Mouse (Mus musculus): ENCODE measurements around the gene Higd1b. TPM values are rescaled to one million over a fixed set of nuclear protein-coding genes. Genes with fewer than 3 reads are reported as not detected.

Gene Higd1b
- polyA plus RNA-seq (2016; fragmentation: Nextera tagmentation; extraction: Ambion mirVana) = not detected in 2 replicates

DNA sequence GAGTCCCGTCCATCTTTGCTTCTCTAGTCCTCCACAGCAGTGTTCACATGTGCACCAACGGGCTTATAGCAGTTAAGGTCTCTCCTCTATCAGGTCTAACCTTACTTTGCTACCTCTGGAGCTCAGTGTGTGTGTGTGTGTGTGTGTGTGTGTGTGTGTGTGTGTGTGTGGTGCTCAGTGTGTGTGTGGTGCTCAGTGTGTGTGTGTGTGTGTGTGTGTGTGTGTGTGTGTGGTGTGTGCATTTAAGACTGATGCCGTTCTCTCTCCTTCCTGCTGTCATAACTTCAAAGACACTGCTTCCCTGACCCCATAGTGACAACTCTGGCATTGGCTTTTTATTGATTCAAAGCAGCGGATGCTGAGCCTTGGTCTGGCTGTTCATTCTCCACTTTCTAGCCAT, at the start of gene Higd1b:
Gene Higd1b, plus strand, starts transcription at position 301 of the 400 bp plus-strand sequence.
- Histone ChIP-seq H3K27ac (no peak within 1 kb of the TSS), H3K27me3 (ENCODE audit: poor library complexity, severe bottlenecking) (no peaks in the 10 kb centered on the region), H3K4me1 (no peaks in the 10 kb centered on the region), H3K9me3 (no peaks in the 10 kb centered on the region), H3K4me3 (no peak within 1 kb of the TSS), H3K36me3 (replicated peaks) (peaks cover 46% of the 10 kb centered on the region)
- DNase-seq (ENCODE audit: extremely low spot score, low spot score) = no peak
- 90% methylated on average over 4 of the region's 4 CpGs for WGBS

DNA sequence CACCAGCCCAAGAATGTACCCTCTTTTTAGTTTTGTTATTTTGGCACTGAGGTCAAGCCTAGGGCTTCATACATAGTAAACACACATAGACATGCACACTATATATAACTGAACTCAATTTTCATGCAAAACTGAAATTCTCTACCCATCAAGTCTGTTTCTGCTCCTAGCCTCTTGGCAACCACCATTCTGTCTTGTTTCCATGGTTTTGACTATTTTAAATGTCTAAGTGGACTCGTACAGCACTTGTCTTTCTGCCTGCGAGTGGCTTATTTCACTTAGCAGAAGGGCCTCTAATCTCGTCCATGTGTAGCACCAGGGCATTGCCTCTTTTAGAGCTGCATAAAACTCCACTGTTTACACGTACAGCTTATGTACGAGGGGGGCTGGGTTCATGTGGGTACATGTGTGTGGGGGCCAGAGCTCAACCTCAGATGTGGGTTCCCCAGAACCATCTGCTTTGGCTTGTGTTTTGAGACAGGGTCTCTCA, 47.9 kb upstream of the Higd1b start:
- Histone ChIP-seq H3K36me3 (replicated peaks) (no peaks in the 10 kb centered on the region), H3K27me3 (ENCODE audit: poor library complexity, severe bottlenecking) (no peaks in the 10 kb centered on the region), H3K27ac (no peak overlapping the region), H3K4me1 (peaks cover 6% of the 10 kb centered on the region), H3K4me3 (no peak overlapping the region), H3K9me3 (no peaks in the 10 kb centered on the region)
- no peak for DNase-seq (ENCODE audit: extremely low spot score, low spot score)
- WGBS = 83% methylated on average over 5 of the region's 5 CpGs

GRCm38 (mm10) chr11:102791682-102792445, 43.8 kb upstream of the Higd1b start:
- peaks cover 15% of the 10 kb centered on the region for H3K36me3 ChIP-seq (replicated peaks)
- H3K27ac ChIP-seq = no peak overlapping the region
- no peak for DNase-seq (ENCODE audit: extremely low spot score, low spot score)
- 71% methylated on average over 14 of the region's 14 CpGs for WGBS
- peaks cover 6% of the 10 kb centered on the region for H3K4me1 ChIP-seq
- no peaks in the 10 kb centered on the region for H3K27me3 ChIP-seq (ENCODE audit: poor library complexity, severe bottlenecking)
- H3K4me3 ChIP-seq = no peak overlapping the region
- no peaks in the 10 kb centered on the region for H3K9me3 ChIP-seq

- no peak for DNase-seq (ENCODE audit: extremely low spot score, low spot score)
- WGBS = 63% methylated on average over 8 of the region's 8 CpGs
- H3K27me3 ChIP-seq (ENCODE audit: poor library complexity, severe bottlenecking) = no peaks in the 10 kb centered on the region
- peaks cover 37% of the 10 kb centered on the region for H3K36me3 ChIP-seq (replicated peaks)
- H3K4me1 ChIP-seq = peaks cover 6% of the 10 kb centered on the region
- H3K9me3 ChIP-seq = no peaks in the 10 kb centered on the region
- no peak overlapping the region for H3K4me3 ChIP-seq
- H3K27ac ChIP-seq = no peak overlapping the region
Measured at GRCm38 (mm10) chr11:102794157-102794556, 41.5 kb upstream of the Higd1b start.

- peaks cover 4% of the 10 kb centered on the region; the same call in 1 of the 2 replicates for H3K9me3 ChIP-seq
- no peak for DNase-seq (ENCODE audit: extremely low spot score, low spot score)
- H3K36me3 ChIP-seq (replicated peaks) = peaks cover 90% of the 10 kb centered on the region
- no peak overlapping the region for H3K27ac ChIP-seq
- no peaks in the 10 kb centered on the region for H3K4me1 ChIP-seq
- WGBS = 84% methylated on average over 5 of the region's 5 CpGs
- H3K27me3 ChIP-seq (ENCODE audit: poor library complexity, severe bottlenecking) = no peaks in the 10 kb centered on the region
- H3K4me3 ChIP-seq = no peak overlapping the region
Measured at GRCm38 (mm10) chr11:102803453-102803852, 32.2 kb upstream of the Higd1b start.

- no peak for DNase-seq (ENCODE audit: extremely low spot score, low spot score)
- Histone ChIP-seq H3K27me3 (ENCODE audit: poor library complexity, severe bottlenecking) (no peaks in the 10 kb centered on the region), H3K4me1 (peaks cover 7% of the 10 kb centered on the region; the same call in 1 of the 2 replicates), H3K36me3 (replicated peaks) (peaks cover 62% of the 10 kb centered on the region), H3K27ac (no peak overlapping the region), H3K9me3 (peaks cover 4% of the 10 kb centered on the region; the same call in 1 of the 2 replicates), H3K4me3 (no peak overlapping the region)
- 88% methylated on average over 5 of the region's 5 CpGs for WGBS
Measured at GRCm38 (mm10) chr11:102808246-102808645, 27.4 kb upstream of the Higd1b start.

DNA sequence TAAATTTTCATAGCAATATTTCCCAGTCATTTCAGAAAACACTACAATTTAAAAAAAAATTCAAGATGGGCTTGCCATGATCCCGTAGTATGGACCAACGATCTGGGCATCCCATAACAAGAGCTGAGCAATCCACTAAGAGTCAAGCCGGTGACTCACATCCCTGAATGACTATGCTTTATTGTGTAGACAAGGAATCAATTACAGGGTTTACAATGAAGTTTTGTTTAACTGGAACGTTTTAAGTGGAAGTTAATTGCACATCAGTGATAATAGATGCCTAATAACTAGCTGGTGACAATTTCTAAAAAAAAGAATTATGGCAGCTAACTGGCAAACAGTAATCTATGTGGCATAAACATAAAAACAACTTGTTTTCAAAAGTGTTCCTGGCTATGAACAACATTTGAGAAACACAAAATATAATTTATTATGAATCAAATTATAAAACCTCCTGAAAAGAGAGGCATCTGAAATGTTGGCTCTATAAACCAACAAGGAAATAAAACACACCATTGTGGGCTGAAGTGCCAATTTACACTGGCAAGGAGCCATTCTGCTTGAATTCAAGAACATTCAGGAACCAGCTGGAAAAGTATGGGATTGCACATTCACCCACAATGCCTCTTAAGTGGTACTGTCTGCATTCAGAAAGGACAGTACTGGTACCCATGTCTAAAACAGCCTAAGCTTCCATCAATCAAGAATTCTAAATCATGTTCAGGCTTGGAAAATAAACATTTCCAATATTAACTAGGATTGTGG, 24.7 kb upstream of the Higd1b start:
- H3K4me1 ChIP-seq = peaks cover 25% of the 10 kb centered on the region
- no peaks in the 10 kb centered on the region for H3K9me3 ChIP-seq
- H3K27ac ChIP-seq = no peak overlapping the region
- WGBS = 64% methylated on average over 4 of the region's 4 CpGs
- H3K36me3 ChIP-seq (replicated peaks) = peaks cover 42% of the 10 kb centered on the region
- no peak overlapping the region for H3K4me3 ChIP-seq
- no peaks in the 10 kb centered on the region for H3K27me3 ChIP-seq (ENCODE audit: poor library complexity, severe bottlenecking)
- DNase-seq (ENCODE audit: extremely low spot score, low spot score) = no peak

GRCm38 (mm10) chr11:102814881-102815280, 20.8 kb upstream of the Higd1b start:
- no peaks in the 10 kb centered on the region for H3K27me3 ChIP-seq (ENCODE audit: poor library complexity, severe bottlenecking)
- DNase-seq (ENCODE audit: extremely low spot score, low spot score) = no peak
- H3K36me3 ChIP-seq (replicated peaks) = peaks cover 23% of the 10 kb centered on the region
- no peaks in the 10 kb centered on the region for H3K9me3 ChIP-seq
- H3K27ac ChIP-seq = no peak overlapping the region
- H3K4me1 ChIP-seq = peaks cover 52% of the 10 kb centered on the region
- no peak overlapping the region for H3K4me3 ChIP-seq

GRCm38 (mm10) chr11:102818121-102819020, 17.3 kb upstream of the Higd1b start:
- WGBS = under 1% methylated on average over 83 of the region's 92 CpGs
- Histone ChIP-seq H3K36me3 (replicated peaks) (peaks cover 5% of the 10 kb centered on the region; the same call in 1 of the 2 replicates), H3K4me3 (peak overlapping the region; percentile 78), H3K27me3 (ENCODE audit: poor library complexity, severe bottlenecking) (peaks cover 16% of the 10 kb centered on the region), H3K27ac (peak overlapping the region; percentile 98), H3K4me1 (peaks cover 54% of the 10 kb centered on the region), H3K9me3 (no peaks in the 10 kb centered on the region)
- peak; percentile 53 for DNase-seq (ENCODE audit: extremely low spot score, low spot score)

GRCm38 (mm10) chr11:102819021-102819782, 16.4 kb upstream of the Higd1b start, which contains the start of gene Gjc1:
TSS of gene Gjc1 (minus strand) at chr11:102819700.
- peaks cover 16% of the 10 kb centered on the region for H3K27me3 ChIP-seq (ENCODE audit: poor library complexity, severe bottlenecking)
- WGBS = under 1% methylated on average over 87 of the region's 97 CpGs
- DNase-seq (ENCODE audit: extremely low spot score, low spot score) = peak; percentile 83
- peak within 1 kb of the TSS; percentile 78 for H3K4me3 ChIP-seq
- no peaks in the 10 kb centered on the region for H3K9me3 ChIP-seq
- H3K27ac ChIP-seq = peak within 1 kb of the TSS; percentile 98
- peaks cover 51% of the 10 kb centered on the region for H3K4me1 ChIP-seq
- peaks cover 3% of the 10 kb centered on the region; the same call in 1 of the 2 replicates for H3K36me3 ChIP-seq (replicated peaks)

DNA sequence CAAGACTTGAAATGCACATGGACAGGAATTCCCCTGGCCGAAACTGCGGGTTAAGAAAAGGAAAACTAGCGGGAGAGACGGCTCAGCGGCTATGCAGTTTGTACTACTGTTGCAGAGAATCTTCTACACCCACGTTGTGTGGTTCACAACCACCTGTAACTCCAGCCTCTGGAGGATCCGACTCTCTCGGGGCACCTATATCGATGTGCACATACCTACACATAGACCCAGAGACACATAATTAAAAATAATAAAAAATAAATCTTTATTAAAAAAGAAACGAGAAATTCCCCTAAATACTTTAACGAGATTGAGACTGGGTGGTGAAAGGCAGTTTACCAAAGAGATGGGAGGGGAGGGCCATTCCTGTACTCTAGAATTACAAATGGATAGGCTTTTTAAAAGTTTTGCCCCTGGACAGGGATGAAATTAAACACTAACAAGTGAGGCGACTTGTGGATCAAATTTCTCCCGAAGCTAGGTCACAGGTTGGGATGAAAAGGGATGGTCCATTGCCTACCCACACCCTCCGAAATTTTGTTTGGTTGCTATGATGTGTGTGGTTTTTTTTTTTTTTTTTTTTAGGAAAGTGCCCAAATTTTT, 15.8 kb upstream of the Higd1b start:
- Histone ChIP-seq H3K27me3 (ENCODE audit: poor library complexity, severe bottlenecking) (peaks cover 16% of the 10 kb centered on the region), H3K4me3 (peak overlapping the region; percentile 78), H3K4me1 (peaks cover 45% of the 10 kb centered on the region), H3K36me3 (replicated peaks) (peaks cover under 1% of the 10 kb centered on the region; the same call in 1 of the 2 replicates), H3K27ac (peak overlapping the region; percentile 98), H3K9me3 (no peaks in the 10 kb centered on the region)
- 6% methylated on average over 14 of the region's 14 CpGs for WGBS
- no peak for DNase-seq (ENCODE audit: extremely low spot score, low spot score)
